Mouse (Mus musculus): Measurements from ENCODE around the gene Myrfl. TPM values are rescaled to one million over a fixed set of nuclear protein-coding genes. Genes with fewer than 3 reads are reported as not detected.
A peak's percentile ranks its signal among the peaks of the same experiment; 100 is the strongest.

Gene Myrfl
- total RNA-seq, 2 experiments from 2014 or later = 0.32 to 0.41 TPM

DNA sequence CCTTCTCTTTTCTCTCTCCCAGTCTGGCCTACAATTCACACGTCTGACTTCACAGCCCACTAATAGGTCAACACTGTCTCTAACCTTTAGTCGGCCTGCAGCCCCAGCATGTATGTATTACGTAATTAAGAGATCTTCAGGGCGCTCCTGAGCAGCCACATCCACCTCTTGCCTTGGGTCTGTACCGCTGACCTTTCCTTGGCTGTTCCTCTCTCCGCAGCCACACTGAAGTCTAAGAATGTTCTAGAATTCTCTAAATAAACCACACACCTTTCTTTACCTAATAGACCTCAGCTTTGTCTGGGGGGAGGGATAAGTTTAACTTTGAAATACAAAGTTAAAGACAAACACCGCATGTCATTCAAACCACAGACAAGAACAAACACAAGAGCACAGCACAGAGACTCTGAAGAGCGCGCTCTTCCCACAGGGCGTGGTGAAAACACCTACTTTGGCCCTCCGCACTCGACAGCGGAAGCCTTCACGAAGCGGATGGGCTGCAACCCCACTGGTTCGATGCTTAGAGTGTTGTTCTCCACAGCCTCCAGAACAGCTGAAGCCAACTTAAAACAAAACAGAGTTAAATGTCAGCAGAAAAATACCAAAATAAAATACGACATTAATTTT, 17.0 kb upstream of the Myrfl start:
- no peak for DNase-seq

DNA sequence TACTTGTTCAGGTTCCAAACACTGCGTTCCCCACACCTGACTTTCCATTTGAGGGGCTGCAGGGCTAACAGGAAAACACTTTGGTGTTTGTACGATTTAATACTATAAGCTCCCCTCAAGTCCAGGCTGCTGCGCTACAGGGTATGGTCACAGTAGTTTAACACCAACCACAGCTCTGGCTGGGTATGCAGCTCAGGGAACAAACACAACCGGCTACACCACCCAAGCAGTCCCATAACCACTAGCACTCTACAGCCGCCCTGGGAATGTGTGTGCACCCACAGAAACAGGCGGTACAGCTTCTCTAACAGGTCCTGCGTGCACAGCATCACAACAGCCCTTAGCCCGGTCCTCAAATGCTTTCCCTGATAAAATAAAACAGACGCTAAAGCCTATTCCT, 16.1 kb upstream of the Myrfl start:
- no peak for DNase-seq

DNA sequence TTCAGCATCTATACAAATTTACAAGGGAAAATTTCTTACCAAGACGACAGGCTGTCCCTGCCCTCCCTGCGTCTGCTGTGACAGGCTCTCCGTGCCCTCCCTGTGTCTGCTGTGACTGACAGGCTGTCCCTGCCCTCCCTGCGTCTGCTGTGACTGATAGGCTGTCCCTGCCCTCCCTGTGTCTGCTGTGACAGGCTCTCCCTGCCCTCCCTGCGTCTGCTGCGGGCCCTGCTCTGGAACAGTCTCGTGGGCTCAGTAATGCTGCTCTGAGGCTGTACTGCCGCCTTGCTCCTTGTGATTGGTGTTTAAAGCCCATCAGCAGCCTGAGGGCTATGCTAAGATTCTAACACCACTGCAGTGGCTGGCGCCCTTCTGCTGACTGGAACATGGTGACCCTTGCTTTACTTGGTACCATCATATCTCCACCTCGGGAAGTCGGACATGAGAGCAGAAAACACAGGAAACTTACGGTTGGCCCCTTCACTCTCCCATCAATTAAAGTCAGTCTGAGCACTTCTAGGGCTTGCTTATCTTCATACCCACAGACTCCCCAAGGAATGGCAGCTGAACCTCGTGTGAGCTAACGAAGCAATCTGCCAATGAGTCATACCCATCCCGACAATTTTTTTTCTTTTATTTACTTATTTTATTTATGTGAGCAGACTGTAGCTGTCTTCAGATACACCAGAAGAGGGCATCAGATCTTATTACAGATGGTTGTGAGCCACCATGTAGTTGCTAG, 12.4 kb upstream of the Myrfl start:
- DNase-seq = no peak

DNA sequence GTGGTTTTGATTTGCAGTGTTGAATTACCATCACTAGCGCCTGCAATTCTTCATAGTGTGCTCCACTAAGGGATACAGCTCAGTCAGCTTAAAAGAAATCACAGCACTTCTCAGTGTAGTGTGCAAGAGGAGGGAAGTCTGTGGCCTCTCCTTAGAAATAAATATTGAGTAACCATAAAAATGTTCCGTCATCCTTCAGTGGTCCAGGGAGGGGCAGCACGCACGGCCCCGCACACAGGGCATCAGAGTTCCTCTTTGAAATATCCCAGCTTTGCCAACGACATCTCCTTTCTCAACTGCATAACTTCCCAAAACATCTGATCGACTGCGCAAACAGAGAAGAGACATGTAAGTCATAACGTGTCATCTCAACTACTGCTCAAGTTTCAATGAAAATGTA, 10.1 kb upstream of the Myrfl start:
- no peak for DNase-seq

DNA sequence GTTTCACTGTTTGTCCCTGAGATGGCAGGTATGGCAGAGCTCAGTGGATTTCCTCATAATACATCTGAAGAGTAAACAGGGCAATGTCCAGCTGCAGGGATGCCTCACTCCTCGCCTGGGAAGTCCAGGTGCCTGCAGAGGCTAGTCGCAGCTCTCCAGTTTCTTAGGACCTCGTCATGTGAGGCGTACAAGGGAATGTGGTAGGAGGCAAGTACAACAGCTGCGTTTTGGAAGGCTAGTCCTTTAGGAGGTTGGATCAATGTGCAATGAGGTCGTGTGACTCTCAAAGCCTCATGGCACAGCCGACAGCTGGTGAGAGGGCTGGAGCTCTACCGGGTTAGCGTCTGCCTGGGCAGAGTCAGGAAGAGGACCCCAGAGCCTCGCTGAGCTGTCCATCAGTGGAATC, 7.8 kb upstream of the Myrfl start:
- no peak for DNase-seq

DNA sequence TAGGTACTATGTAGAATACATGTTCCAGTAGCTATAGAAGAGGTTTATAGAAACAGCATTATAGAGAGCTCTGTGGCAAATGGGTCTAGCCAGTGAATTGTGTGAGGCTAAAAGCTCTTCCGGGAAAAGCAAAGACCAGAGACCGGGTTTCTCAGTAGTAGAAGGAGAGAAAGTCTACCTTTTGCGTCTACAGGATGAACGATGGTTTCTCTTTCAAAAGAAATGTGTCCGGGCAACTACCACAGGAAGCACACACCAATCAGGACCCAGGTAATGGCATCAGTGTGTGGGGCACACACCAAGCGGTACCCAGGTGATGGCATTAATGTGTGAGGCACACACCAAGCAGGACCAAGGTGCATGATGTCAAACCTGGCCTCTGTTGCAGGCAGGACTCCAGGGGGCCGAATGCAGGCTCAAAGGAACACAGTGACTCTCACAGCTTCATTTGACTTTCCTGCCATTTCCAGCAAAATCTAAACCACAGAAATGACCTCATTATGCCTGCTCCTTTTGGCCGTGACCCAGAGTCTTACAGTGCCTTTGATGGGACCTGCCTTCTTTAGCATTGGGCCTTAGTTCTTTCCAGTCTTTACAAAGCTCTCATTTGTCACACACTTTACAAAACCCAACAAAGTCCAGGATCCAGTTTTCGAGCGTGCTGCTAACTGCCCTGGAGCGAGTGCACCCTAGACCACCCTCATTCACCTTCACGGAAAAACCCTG, 1.4 kb downstream of the Myrfl start:
- no peak for DNase-seq

DNA sequence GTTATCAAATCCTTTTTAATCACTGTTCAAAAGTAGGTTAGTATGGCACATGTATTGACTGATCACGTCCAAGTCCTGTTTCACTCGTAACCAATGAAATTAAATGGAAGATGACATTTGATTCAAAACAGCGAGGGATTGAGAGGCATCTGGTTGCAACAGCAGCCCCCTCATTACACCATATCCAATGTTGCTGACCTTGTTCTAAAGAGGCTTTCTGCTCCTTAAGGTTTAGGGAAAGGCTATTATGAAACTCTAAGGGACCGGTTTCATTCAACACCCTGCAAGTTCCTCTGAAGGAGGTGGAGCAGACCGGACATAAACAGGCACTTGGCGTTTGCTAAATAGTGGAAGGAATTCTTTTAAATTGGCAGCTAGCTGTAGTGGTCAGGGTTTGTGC, 2.2 kb downstream of the Myrfl start:
- DNase-seq = no peak

DNA sequence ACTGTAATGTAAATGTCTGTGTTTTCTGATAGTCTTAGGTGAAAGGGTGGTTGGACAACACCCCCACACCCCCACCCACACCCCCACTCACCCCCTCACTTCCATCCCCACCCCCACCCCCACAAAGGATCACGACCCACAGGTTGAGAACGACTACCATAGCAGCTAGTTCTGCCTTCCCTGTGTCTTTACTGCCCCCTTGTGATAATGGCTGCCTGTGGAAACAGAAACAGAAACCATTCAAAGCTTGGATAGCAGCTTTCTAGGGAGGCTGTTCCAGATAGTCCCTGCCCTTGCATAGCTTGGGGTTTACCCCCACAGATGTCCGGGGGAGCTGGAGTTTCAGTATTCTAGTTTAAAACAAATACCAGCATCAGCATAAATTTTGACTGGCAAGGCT, 3.0 kb downstream of the Myrfl start:
- DNase-seq = peak; percentile 52

DNA sequence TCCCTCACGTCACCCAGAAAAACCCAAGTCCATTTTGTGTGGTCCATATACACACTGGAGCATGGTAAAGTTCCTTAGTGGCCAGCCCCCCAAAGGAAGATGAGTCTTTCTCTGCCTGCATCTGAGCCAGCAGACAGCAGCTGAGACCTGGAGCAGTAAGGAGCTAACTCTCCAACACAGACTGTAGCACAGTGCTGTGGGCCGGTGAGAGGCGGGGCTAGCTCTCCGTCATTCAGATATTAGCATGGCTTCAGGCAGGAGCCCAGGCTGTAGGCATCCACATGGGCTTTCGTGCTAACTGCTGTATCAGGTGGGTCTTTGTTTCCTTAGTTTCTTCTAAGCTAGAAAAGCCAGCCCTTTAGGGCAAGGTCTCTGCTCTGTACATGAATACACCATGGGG, 6.1 kb downstream of the Myrfl start:
- DNase-seq = no peak

DNA sequence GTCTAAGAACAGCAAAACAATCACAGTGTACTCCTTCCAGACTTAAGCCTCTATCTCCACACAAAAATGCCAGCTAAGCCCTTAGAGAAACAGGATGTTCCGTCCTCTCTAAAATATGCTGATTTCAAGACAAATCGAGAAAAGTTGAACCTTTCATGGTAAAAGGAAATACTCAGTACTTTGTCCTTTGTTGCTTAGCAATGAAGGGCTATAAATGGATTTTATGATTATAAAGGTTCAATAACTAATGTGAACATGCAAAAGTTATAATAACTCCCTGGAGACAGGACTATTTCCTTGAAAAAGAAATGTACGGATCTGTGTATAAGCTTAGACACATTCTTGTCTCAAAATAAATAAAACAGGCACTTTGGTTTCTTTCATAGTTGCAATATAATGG, 12.2 kb downstream of the Myrfl start:
- DNase-seq = no peak

DNA sequence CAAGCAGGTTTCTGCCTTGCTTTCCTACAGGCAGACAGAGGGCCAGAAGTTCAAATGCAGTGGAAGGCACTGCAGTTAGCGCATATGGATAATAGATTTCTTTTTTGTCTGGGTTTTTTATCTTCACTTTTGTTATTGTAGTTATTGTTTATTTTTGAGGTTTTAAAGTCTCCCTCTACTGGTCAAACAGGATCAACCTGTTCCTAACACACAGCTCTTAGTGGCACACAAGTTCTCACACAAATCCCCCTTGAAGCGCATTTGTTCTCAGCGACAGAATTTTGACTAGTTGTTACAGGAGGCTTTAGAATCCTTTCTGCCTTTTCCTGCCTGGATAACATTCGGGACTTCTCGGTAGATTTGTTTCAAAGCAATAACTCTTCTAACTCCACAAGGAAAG, 13.2 kb downstream of the Myrfl start:
- no peak for DNase-seq

DNA sequence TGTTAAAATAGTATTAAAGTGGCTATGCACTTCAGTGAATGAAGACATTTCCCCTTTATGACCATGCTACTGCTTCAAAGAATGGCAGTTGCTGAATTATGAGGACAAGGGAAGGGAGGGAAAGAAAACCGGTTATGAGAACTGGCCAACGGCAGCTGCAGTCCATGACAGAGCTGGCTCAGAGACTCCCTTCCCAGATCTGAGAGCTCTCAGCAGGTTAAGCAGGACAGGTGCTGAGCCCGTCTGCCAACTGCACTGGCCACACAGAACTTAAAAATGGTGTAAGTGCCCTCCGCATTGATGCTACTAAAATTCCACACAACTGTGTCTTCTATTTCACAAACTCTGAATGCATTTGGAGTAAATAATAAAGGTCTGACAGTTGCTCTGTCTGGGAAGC, 19.3 kb downstream of the Myrfl start:
- no peak for DNase-seq

DNA sequence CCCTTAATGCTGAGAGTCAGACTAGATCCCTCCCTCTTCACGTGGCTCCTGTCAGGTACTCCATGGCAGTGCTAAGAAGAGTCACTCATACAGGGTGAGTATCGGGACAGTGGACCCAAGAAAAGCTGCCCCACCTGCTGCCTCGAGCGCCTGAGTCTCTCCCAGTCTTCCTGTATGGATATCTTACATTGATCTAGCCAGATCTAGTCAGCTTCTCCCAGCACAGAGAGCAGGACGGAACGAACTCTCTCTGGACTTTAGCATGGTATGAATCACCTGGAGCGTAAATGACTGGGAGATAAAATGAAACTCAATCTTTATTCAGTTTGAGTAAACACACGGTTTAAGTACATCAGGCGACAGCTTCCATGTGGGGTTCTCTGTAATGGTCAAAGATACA, 22.2 kb downstream of the Myrfl start:
- no peak for DNase-seq

DNA sequence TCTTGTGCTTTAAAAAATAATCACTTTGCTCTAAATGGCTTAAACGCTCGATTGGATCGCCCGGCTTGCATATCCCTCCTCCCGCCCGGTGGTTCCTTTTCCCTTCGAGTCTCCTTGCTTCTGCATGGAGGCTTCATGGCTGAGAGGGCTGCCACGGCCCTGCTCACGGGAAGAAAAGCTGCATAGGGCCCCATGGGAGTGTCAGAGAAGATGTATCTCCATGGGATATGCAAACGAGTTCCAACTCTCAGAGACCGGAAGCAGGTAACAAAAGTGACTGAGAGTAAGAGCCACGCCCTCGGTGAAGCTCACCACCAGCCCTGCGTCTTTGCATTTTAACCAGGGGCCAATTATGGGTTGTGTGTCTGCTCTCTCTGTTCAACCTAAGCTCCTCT, 24.7 kb downstream of the Myrfl start:
- DNase-seq = no peak

DNA sequence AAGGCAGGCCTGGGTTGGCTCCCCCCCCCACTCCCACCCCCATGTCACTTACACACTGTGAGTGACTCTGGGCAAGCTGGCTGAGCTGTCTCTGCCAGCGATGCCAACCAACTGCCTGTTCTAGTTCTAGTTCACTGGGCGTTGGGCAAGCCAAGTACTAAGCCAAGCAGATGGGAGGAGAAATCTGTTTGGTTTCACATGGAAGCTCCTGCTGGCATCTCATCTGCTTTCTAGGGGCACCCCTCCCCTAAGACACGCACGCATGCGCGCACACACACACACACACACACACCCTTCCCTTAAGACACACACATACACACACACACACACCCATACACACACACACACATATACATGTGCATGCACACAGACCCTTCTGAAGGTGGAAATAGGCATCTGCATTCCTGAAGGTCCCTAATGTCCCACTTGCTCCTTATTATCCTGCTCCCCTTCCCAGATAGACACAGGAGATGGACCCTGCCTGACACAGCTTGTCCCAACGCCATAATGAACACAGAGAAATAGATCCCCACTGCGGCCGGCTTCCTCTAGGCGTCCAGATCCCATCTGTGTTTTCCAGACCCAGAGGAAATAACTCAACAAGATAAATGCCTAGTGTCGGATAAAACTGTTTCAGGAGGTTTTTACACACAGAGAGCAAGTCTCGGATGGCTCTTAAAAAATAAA, 25.2 kb downstream of the Myrfl start:
- no peak for DNase-seq

DNA sequence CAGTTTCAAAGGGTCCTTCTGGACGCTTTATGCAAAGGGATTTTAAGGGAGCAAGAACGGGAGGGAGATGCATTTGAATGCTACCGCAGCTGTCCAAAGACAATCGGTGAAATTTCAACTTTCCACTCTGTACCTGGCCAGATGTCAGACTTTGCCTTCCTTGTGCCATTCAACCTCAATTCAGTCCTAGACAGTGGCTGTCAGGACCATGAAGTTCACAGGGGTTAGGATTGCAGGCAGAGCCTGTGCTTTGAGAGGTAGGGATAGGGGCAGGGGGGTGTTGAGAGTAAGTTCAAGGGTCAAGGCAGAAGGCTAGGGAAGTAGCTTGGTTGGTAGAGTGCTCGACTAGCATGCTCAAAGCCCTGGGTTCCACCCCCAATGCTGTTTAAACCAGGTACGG, 25.9 kb downstream of the Myrfl start:
- DNase-seq = no peak

DNA sequence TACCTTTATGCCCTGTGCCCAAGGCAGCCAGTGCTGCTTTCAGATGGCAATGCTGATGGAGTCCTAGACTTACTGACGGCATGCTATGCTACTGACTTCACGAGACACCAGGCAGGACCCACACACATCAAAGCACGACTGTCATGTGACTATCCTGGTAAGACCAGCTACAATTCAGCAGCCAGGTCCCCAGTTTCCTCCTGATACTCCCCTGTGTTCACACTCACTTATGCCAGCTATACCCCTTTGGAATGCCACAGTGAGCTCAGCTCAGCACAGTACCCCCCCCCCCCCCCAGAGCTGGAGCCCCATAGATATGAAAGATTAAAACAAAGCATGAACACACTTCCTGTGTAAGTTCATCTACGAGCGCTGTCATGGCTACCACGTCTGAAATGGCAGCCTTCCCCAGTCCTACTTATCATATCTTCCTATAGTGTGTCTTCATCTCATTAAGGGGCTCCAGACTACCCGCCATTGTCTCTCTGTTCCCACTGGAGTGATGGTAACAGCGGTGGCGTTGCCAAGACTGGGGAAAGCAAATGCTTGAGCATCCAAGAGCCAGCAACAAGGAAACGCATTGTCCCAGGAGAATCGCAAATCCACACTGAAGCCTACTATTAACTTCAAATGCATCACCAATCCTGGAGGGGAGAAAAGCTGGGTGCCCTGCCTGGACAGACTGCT, 43.4 kb downstream of the Myrfl start:
- DNase-seq = no peak

DNA sequence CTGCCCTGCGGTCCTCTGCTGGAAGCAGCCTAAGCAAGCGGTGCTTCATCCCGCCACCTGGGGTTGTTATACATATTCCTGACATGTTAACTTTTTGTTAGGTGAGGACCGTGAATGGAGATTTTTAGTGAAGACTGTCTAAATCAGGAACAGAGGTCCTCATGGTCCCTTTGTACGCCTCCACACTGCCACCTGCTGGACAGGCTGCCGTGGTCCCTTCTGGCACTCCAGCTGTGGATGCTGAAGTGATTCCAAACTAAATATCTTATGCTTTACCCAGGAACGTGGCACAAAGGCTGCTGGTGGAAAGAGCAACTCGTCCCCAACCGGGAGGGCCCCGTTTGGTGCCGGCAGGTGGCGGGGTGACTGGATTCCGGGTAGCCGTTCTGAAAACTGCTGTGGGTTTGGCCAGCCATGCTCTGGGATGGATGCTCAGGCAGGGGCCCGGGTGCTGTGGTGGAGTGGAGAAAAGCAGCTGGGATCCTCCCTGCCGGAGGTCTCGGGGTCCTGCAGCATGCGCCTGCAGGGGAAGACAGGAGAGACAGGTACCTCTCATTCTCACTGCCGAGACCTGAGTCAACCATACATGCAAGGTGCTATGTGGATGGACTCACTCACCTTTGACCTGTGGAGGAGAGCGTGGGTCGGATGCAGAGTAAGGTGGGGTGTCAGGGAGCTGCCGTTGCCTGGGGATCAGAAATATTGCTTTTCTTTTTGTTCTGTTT, 47.8 kb downstream of the Myrfl start:
- peak; percentile 93 for DNase-seq

DNA sequence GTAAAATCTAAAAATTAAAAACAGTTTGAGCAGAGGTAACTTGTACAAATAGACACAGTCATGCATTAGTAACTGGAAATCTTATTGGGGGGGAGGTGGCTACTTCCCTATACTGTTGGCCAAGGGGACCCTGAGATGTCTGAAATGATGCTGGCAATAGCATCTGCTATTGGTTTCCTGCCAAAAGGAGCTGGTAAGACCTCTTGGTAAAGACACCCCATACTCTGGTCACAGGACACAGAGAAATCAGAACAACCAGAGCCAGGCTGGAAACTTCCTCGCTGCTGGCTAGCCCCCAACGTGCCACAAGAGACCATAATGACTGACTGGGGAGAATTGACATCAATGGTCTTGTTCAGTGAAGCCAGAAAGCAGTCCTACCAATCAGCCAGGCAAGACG, 55.2 kb downstream of the Myrfl start:
- DNase-seq = no peak

DNA sequence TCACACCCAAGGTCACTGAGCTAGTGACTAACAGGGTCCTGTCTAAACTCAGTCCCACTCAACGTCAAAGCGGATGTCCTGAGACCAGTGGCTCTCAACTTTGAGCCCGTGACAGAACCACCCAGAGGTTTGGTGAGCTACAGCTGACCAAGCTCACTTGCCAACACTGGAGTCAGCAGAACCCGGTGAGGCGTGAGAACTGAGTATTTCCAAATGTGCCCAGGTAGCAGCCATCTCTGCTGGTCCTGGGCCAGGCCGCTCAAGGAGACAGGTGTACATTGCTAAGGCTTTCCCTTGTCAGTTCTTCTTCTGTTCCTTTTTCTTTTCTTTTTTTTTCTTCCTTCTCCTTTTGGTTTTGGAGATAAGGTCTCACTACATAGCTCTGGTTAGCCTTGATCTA, 66.0 kb downstream of the Myrfl start:
- no peak for DNase-seq

DNA sequence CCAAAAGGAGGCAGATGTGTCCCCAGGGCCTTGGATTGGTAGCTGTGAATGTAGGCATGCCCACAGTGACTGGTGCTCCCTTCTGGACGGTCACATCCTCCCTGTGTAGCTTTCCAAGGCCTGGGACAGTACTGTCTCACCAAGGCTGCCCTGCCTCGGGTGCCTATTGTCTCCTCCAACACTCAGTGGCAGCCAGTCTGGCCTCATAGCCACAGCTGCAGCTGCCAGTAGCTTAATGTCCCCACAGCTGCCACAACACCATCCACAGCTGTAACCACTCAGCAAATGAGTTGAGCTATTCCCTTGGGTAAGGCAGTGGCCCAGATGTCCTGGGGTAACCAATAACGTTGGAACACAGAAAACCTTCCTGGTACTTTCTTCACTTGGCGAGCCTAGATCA, 68.6 kb downstream of the Myrfl start:
- peak; percentile 24 for DNase-seq

DNA sequence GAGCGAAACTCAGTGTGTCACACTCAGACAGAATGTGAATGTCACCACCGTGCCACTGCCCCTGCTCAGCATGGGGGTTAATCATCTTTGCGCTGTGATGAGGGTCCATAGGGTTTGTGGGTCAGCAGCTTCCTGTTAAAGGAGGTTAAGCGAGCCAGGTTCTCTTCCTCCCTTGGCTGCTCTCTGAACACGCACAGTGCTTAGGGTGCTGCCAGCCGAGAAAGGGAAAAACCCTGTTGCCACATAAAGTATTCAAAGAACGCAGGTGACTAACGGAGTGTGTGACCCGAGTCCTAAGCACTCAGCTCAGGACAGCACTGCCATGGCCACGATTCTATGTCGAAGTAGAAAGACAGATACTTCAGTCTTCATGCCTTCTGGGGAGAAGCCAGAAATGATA, 69.4 kb downstream of the Myrfl start:
- no peak for DNase-seq

All from heart, postnatal 4 days (tissue).